Mouse (Mus musculus) ES-CJ7 (cell line): Measurements from ENCODE around the gene Itih3.

Source experiments
- DNase-seq: peaks from one replicate; pipeline ENCODE4 v3.0.0; 2011; ENCODE audit warnings: low read depth, low spot score

The Itih3 gene

GRCm38 (mm10) chr14:30902628-30903027 is 20.9 kb downstream of the Itih3 start:
- DNase-seq, result no peak

- DNase-seq, result peak; percentile 67
These were observed 23.6 kb downstream of the Itih3 start for GRCm38 (mm10) chr14:30899972-30900371.

- DNase-seq, result peak; percentile 48
These were observed 35.3 kb downstream of the Itih3 start for GRCm38 (mm10) chr14:30888271-30888732.

- no peak for DNase-seq
These were observed 37.4 kb downstream of the Itih3 start, which contains the start of gene Itih4 for GRCm38 (mm10) chr14:30886204-30886603. Gene Itih4, plus strand, starts transcription at chr14:30886476.

GRCm38 (mm10) chr14:30885298-30885697 is 38.3 kb downstream of the Itih3 start:
- no peak for DNase-seq

- no peak for DNase-seq
These were observed 41.8 kb downstream of the Itih3 start for GRCm38 (mm10) chr14:30881718-30882108.

- peak; percentile 27 for DNase-seq
These were observed 42.5 kb downstream of the Itih3 start for GRCm38 (mm10) chr14:30880811-30881717.

GRCm38 (mm10) chr14:30880251-30880650 is 43.3 kb downstream of the Itih3 start:
- no peak for DNase-seq

- peak; percentile 33 for DNase-seq
These were observed 43.8 kb downstream of the Itih3 start for GRCm38 (mm10) chr14:30879794-30880193.

- DNase-seq, result no peak
These were observed 44.5 kb downstream of the Itih3 start, which contains the start of gene Mustn1 for GRCm38 (mm10) chr14:30878958-30879571. Gene Mustn1, plus strand, starts transcription at chr14:30879200.

- no peak for DNase-seq
These were observed 45.7 kb downstream of the Itih3 start for GRCm38 (mm10) chr14:30877827-30878226.

GRCm38 (mm10) chr14:30876451-30876850 is 47.1 kb downstream of the Itih3 start:
- no peak for DNase-seq

GRCm38 (mm10) chr14:30875955-30876354 is 47.6 kb downstream of the Itih3 start:
- DNase-seq, result no peak

GRCm38 (mm10) chr14:30875130-30875865 is 48.3 kb downstream of the Itih3 start:
- no peak for DNase-seq

- DNase-seq, result no peak
These were observed 49.4 kb downstream of the Itih3 start for GRCm38 (mm10) chr14:30874095-30874700.

- no peak for DNase-seq
These were observed 53.1 kb downstream of the Itih3 start for GRCm38 (mm10) chr14:30870206-30871147.

GRCm38 (mm10) chr14:30869391-30869801 is 54.2 kb downstream of the Itih3 start:
- DNase-seq, result peak; percentile 31

GRCm38 (mm10) chr14:30868826-30869225 is 54.7 kb downstream of the Itih3 start:
- DNase-seq, result no peak

- DNase-seq, result peak; percentile 73
These were observed 56.5 kb downstream of the Itih3 start for GRCm38 (mm10) chr14:30867042-30867441.

GRCm38 (mm10) chr14:30865311-30865710 is 58.2 kb downstream of the Itih3 start:
- peak; percentile 26 for DNase-seq
